Mouse (Mus musculus): ENCODE measurements around the gene Hamp2. TPM values are rescaled to one million over a fixed set of nuclear protein-coding genes. Genes with fewer than 3 reads are reported as not detected.
"Not testable (repeated sequence)": the region's sequence is repeated elsewhere in the genome, so short reads cannot be mapped to it uniquely, and the experiment has no call there.

Gene Hamp2
- polyA plus RNA-seq, 1 experiment: not detected

GRCm38 (mm10) chr7:30943909-30944635 is 19.6 kb upstream of the Hamp2 start, which contains the start of gene Hamp:
Gene Hamp, minus strand, starts transcription at chr7:30944032.
- no peak for TF ChIP-seq MAX (IDR thresholded peaks at IDR 0.05; ENCODE audit: low read depth)
- TF ChIP-seq E2F4 (IDR thresholded peaks at IDR 0.05; ENCODE audit: insufficient read depth): no peak
- no peak for TF ChIP-seq CEBPB (IDR thresholded peaks at IDR 0.05; ENCODE audit: insufficient read depth, poor library complexity, severe bottlenecking)
- no peak for TF ChIP-seq MYOG (IDR thresholded peaks at IDR 0.05; ENCODE audit: control insufficient read depth in 1 of 3, insufficient read depth in 1 of 3, insufficient read length in 2 of 3, low read depth in 2 of 3)
- TF ChIP-seq TCF12 (IDR thresholded peaks at IDR 0.05; ENCODE audit: insufficient read depth, poor library complexity, severe bottlenecking): no peak
- no peak for TF ChIP-seq MYOD1 (IDR thresholded peaks at IDR 0.05; ENCODE audit: control insufficient read depth in 1 of 3, insufficient read length in 2 of 3, low read depth in 2 of 3)
- TF ChIP-seq TCF3 (IDR thresholded peaks at IDR 0.05; ENCODE audit: insufficient read length, low read depth): no peak
- Histone ChIP-seq H3K79me2 (ENCODE audit: control insufficient read depth, insufficient read depth) (no peaks in the 10 kb centered on the region), H3ac (ENCODE audit: control insufficient read depth, insufficient read length) (no peak within 1 kb of the TSS), H3K36me3 (ENCODE audit: control insufficient read depth, insufficient read depth) (no peaks in the 10 kb centered on the region), H3K4me2 (ENCODE audit: low read depth) (no peak within 1 kb of the TSS), H3K27me3 (ENCODE audit: control insufficient read depth, insufficient read depth, insufficient read length) (no peaks in the 10 kb centered on the region), H3K4me3 (no peak within 1 kb of the TSS)

GRCm38 (mm10) chr7:30942365-30942764 is 17.9 kb upstream of the Hamp2 start:
- H3ac ChIP-seq (ENCODE audit: control insufficient read depth, insufficient read length); H3K36me3 ChIP-seq (ENCODE audit: control insufficient read depth, insufficient read depth); H3K4me3 ChIP-seq; H3K79me2 ChIP-seq (ENCODE audit: control insufficient read depth, insufficient read depth); H3K4me2 ChIP-seq (ENCODE audit: low read depth); H3K27me3 ChIP-seq (ENCODE audit: control insufficient read depth, insufficient read depth, insufficient read length): not testable (repeated sequence)

- H3K4me3 ChIP-seq; H3K4me2 ChIP-seq (ENCODE audit: low read depth); H3ac ChIP-seq (ENCODE audit: control insufficient read depth, insufficient read length); H3K27me3 ChIP-seq (ENCODE audit: control insufficient read depth, insufficient read depth, insufficient read length); H3K36me3 ChIP-seq (ENCODE audit: control insufficient read depth, insufficient read depth); H3K79me2 ChIP-seq (ENCODE audit: control insufficient read depth, insufficient read depth): not testable (repeated sequence)
These were observed 15.6 kb upstream of the Hamp2 start for GRCm38 (mm10) chr7:30940070-30940469.

- not testable (repeated sequence) for H3K27me3 ChIP-seq (ENCODE audit: control insufficient read depth, insufficient read depth, insufficient read length); H3ac ChIP-seq (ENCODE audit: control insufficient read depth, insufficient read length); H3K4me2 ChIP-seq (ENCODE audit: low read depth); H3K79me2 ChIP-seq (ENCODE audit: control insufficient read depth, insufficient read depth); H3K36me3 ChIP-seq (ENCODE audit: control insufficient read depth, insufficient read depth); H3K4me3 ChIP-seq
These were observed 11.1 kb upstream of the Hamp2 start for GRCm38 (mm10) chr7:30935422-30936099.

- Histone ChIP-seq H3K36me3 (ENCODE audit: control insufficient read depth, insufficient read depth) (no peaks in the 10 kb centered on the region), H3K79me2 (ENCODE audit: control insufficient read depth, insufficient read depth) (no peaks in the 10 kb centered on the region), H3ac (ENCODE audit: control insufficient read depth, insufficient read length) (no peak overlapping the region), H3K4me2 (ENCODE audit: low read depth) (no peak overlapping the region), H3K27me3 (ENCODE audit: control insufficient read depth, insufficient read depth, insufficient read length) (peaks cover 4% of the 10 kb centered on the region), H3K4me3 (no peak overlapping the region)
- TF ChIP-seq TCF3 (IDR thresholded peaks at IDR 0.05; ENCODE audit: insufficient read length, low read depth) (no peak), REST (IDR thresholded peaks at IDR 0.05; ENCODE audit: insufficient read depth, insufficient read length) (no peak)
These were observed 410 bp downstream of the Hamp2 start for GRCm38 (mm10) chr7:30924071-30924470.

- H3K36me3 ChIP-seq (ENCODE audit: control insufficient read depth, insufficient read depth); H3K4me3 ChIP-seq; H3K79me2 ChIP-seq (ENCODE audit: control insufficient read depth, insufficient read depth); H3K27me3 ChIP-seq (ENCODE audit: control insufficient read depth, insufficient read depth, insufficient read length); H3K4me2 ChIP-seq (ENCODE audit: low read depth); H3ac ChIP-seq (ENCODE audit: control insufficient read depth, insufficient read length): not testable (repeated sequence)
These were observed 2.0 kb downstream of the Hamp2 start for GRCm38 (mm10) chr7:30922490-30922889.

- Histone ChIP-seq H3K4me3 (no peak overlapping the region), H3K79me2 (ENCODE audit: control insufficient read depth, insufficient read depth) (no peaks in the 10 kb centered on the region), H3K36me3 (ENCODE audit: control insufficient read depth, insufficient read depth) (no peaks in the 10 kb centered on the region), H3K4me2 (ENCODE audit: low read depth) (no peak overlapping the region), H3K27me3 (ENCODE audit: control insufficient read depth, insufficient read depth, insufficient read length) (peaks cover 17% of the 10 kb centered on the region), H3ac (ENCODE audit: control insufficient read depth, insufficient read length) (no peak overlapping the region)
- TF ChIP-seq SRF (IDR thresholded peaks at IDR 0.05; ENCODE audit: control insufficient read depth, insufficient read length, low read depth) (no peak), TCF3 (IDR thresholded peaks at IDR 0.05; ENCODE audit: insufficient read length, low read depth) (no peak), MAX (IDR thresholded peaks at IDR 0.05; ENCODE audit: low read depth) (no peak), POLR2A (IDR thresholded peaks at IDR 0.05; ENCODE audit: insufficient read length, low read depth) (no peak), TCF12 (IDR thresholded peaks at IDR 0.05; ENCODE audit: insufficient read depth, poor library complexity, severe bottlenecking) (no peak), CEBPB (IDR thresholded peaks at IDR 0.05; ENCODE audit: insufficient read depth, poor library complexity, severe bottlenecking) (no peak), POLR2AphosphoS2 (IDR thresholded peaks at IDR 0.05; ENCODE audit: insufficient read length, low read depth) (no peak), REST (IDR thresholded peaks at IDR 0.05; ENCODE audit: insufficient read depth, insufficient read length) (no peak), USF1 (IDR thresholded peaks at IDR 0.05; ENCODE audit: low read depth) (no peak), MYOD1 (IDR thresholded peaks at IDR 0.05; ENCODE audit: control insufficient read depth in 1 of 3, insufficient read length in 2 of 3, low read depth in 2 of 3) (no peak), E2F4 (IDR thresholded peaks at IDR 0.05; ENCODE audit: insufficient read depth) (no peak), MYOG (IDR thresholded peaks at IDR 0.05; ENCODE audit: control insufficient read depth in 1 of 3, insufficient read depth in 1 of 3, insufficient read length in 2 of 3, low read depth in 2 of 3) (no peak)
These were observed 4.3 kb downstream of the Hamp2 start for GRCm38 (mm10) chr7:30920217-30920616.

Measured in myocyte (in vitro differentiated cells).